Mouse (Mus musculus): ENCODE data around the gene Osbpl5.
"Not testable (repeated sequence)": the region's sequence is repeated elsewhere in the genome, so short reads cannot be mapped to it uniquely, and the experiment has no call there.

DNA sequence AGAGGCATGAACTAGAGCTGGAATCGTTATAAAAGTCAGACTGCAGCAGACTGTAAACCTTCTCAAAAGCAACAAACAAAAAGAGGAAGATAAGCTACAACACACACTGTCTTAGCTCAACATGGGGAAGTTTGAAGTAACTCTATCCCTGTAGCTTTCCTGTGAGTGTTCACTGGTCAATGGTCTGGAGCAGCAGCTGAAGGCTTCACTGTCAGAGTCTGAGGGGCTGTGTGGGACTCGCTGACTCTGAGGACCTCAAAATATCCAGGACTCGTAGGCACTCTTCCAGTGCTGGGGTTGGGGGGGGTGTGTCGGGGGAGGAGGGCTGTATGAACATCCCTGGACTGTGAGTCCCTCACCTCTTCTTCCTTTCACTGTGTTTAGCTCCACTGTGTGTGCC, 70.6 kb downstream of the Osbpl5 start:
- not testable (repeated sequence) for TF ChIP-seq CTCF (IDR thresholded peaks at IDR 0.05; ENCODE audit: low read depth, low read length); GATA1 (IDR thresholded peaks at IDR 0.05; ENCODE audit: borderline replicate concordance, low read length); POLR2AphosphoS5 (IDR thresholded peaks at IDR 0.05; ENCODE audit: insufficient replicate concordance, low read depth, low read length); TAL1 (conservative IDR thresholded peaks at IDR 0.05; ENCODE audit: low read depth, low read length); GATA2 (IDR thresholded peaks at IDR 0.05; ENCODE audit: borderline replicate concordance, low read depth, low read length)
